Mouse (Mus musculus): Measurements from ENCODE around the gene Exoc4.

DNA sequence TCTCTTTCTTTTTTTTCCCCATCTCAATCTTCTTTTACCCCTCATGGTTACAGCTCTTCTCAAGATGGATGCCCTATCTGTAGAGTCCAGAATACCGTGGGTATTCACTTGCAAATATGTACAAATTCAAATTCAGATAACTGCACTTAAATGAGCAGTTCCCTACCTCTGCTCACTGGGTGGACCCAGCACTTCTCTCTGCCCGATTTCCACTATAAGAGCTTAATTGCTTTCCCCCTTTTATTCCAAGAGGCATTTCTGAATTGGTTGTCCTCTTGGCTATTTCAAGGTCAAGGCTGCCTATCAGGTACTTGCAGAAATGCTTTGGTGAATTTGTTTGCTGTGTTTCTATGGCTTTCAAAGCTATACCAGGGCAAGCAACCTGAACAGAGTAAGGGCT lies 521.1 kb downstream of the Exoc4 start:
- no peak for TF ChIP-seq EP300 (IDR thresholded peaks at IDR 0.05; ENCODE audit: low read depth)
- TF ChIP-seq CTCF (IDR thresholded peaks at IDR 0.05; ENCODE audit: low read depth), result no peak
